Comparison of ENCODE assay signal across 12 mouse cellular contexts in the genomic region with DNA sequence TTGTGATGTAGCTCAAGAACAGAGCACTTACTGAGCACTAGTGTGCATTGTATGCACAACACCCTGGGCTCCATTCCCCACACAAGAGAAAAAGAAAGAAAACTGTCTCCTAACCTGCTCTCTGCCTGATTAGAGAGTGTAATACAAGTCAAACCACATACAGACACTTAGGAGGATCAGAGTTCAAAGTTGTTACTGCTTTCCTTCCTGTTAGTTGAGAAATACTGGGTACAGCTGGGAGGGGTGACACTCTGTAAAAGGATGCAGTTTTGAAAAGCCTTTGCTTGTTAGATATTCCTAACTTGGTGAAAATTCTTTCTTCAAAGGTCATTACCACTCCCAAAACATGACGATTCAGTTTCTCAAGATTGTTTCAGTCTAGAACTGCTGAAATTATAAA. TPM values are rescaled to one million over a fixed set of nuclear protein-coding genes. Genes with fewer than 3 reads are reported as not detected.
A peak's percentile ranks its signal among the peaks of the same experiment; 100 is the strongest.
DNase-seq lines count a peak whose midpoint lies in the region; ATAC-seq and TF ChIP-seq lines count a peak whose summit lies in the region.
"Had no signal": no experiment of that assay in that cellular context is flagged by ENCODE, and none has a peak within 500 bp of the region (broad histone marks: within the 10 kb centered on the region; RNA-seq: fewer than 3 reads in every experiment).

No protein-coding gene starts in this region.

- WGBS in heart, embryonic 16.5 days, result 68% methylated on average over 1 of the region's 1 CpGs
- 66% methylated on average over 1 of the region's 1 CpGs for WGBS in thymus, adult 2 months
- WGBS in liver, embryonic 14.5 days (ENCODE audit: insufficient replicate concordance), result 67% methylated on average over 1 of the region's 1 CpGs
- 33% methylated on average over 1 of the region's 1 CpGs for WGBS in stomach, postnatal 0 days
- WGBS in kidney, embryonic 15.5 days, result 42% methylated on average over 1 of the region's 1 CpGs

- DNase-seq in heart, postnatal 14 days, result no peak
- no peak for DNase-seq in thymus, adult 2 months
- no peak for DNase-seq in thymus, postnatal 10 days (ENCODE audit: low spot score in 2 of 2)
- DNase-seq in liver, embryonic 14.5 days (ENCODE audit: low read depth in 3 of 3, low spot score in 3 of 3), result no peak
- DNase-seq in stomach, postnatal 0 days (ENCODE audit: low spot score), result no peak
- no peak for DNase-seq in layer of hippocampus, postnatal 10 days (ENCODE audit: low spot score in 2 of 2)
- DNase-seq: adrenal gland, postnatal 10 days; cerebellum, postnatal 36 days had no signal

- peak overlapping the region; percentile 18; the same call in 1 of the 2 replicates for H3K27ac ChIP-seq in heart, embryonic 16.5 days (ENCODE audit: low read length)
- peak overlapping the region; percentile 78 for H3K27ac ChIP-seq in thymus, adult 2 months (ENCODE audit: control insufficient read depth, insufficient read depth, low read length)
- H3K27ac ChIP-seq in liver, embryonic 14.5 days, result peak overlapping the region; percentile 21
- peak overlapping the region; percentile 46 for H3K27ac ChIP-seq in stomach, postnatal 0 days (replicated peaks)
- no peak overlapping the region for H3K27ac ChIP-seq in kidney, embryonic 15.5 days

- TF ChIP-seq EP300 in liver, embryonic 14.5 days (IDR thresholded peaks at IDR 0.05; ENCODE audit: low read depth), result no peak
- no peak for TF ChIP-seq EP300 in stomach, postnatal 0 days (optimal IDR thresholded peaks at IDR 0.05)

- TF ChIP-seq POLR2A in thymus, adult 2 months (IDR thresholded peaks at IDR 0.05; ENCODE audit: control insufficient read depth, extremely low read depth, insufficient read depth, low read length, poor library complexity), result no peak

- no peak for ATAC-seq in heart, embryonic 16.5 days (replicated peaks; ENCODE audit: extremely low read depth, insufficient read depth, low FRiP score)
- no peak for ATAC-seq in liver, embryonic 14.5 days (ENCODE audit: insufficient read depth)
- no peak for ATAC-seq in stomach, postnatal 0 days (ENCODE audit: low FRiP score, low TSS enrichment)
- ATAC-seq in kidney, embryonic 15.5 days (replicated peaks; ENCODE audit: low FRiP score), result no peak

- no peak overlapping the region for H3K4me3 ChIP-seq in heart, embryonic 16.5 days (ENCODE audit: low read length)
- no peak overlapping the region for H3K4me3 ChIP-seq in thymus, adult 2 months (ENCODE audit: control insufficient read depth, insufficient read depth, low read length)
- H3K4me3 ChIP-seq in liver, embryonic 14.5 days (ENCODE audit: insufficient read depth in 1 of 2, low read depth in 2 of 2, low read length in 2 of 2), result no peak overlapping the region
- no peak overlapping the region for H3K4me3 ChIP-seq in stomach, postnatal 0 days (ENCODE audit: low read depth, low read length)
- no peak overlapping the region for H3K4me3 ChIP-seq in kidney, embryonic 15.5 days (replicated peaks)

- intact Hi-C loops in heart, postnatal 14 days (cut with DNase I), result loop anchor here (2.0 kb wide), 1 partner anchor 17 kb away; a partner anchor contains a TSS

- no peak for TF ChIP-seq CTCF in thymus, adult 2 months (IDR thresholded peaks at IDR 0.05; ENCODE audit: borderline replicate concordance, control insufficient read depth, extremely low read depth, insufficient read depth, low read length, poor library complexity)
- no peak for TF ChIP-seq CTCF in liver, embryonic 14.5 days (IDR thresholded peaks at IDR 0.05; ENCODE audit: low read depth)
- no peak for TF ChIP-seq CTCF in stomach, postnatal 0 days (IDR thresholded peaks at IDR 0.05; ENCODE audit: low read depth)

- H3K36me3 ChIP-seq in heart, embryonic 16.5 days (ENCODE audit: control insufficient read depth, insufficient read depth), result no peaks in the 10 kb centered on the region
- H3K36me3 ChIP-seq in thymus, adult 2 months (ENCODE audit: control insufficient read depth, insufficient read depth, low read length), result no peaks in the 10 kb centered on the region
- H3K36me3 ChIP-seq in liver, embryonic 14.5 days (replicated peaks; ENCODE audit: control insufficient read depth, insufficient read depth, low read depth), result no peaks in the 10 kb centered on the region
- H3K36me3 ChIP-seq in stomach, postnatal 0 days (ENCODE audit: control insufficient read depth, insufficient read depth, low read length), result no peaks in the 10 kb centered on the region
- H3K36me3 ChIP-seq in kidney, embryonic 15.5 days, result no peaks in the 10 kb centered on the region

- no peaks in the 10 kb centered on the region for H3K27me3 ChIP-seq in heart, embryonic 16.5 days (ENCODE audit: control insufficient read depth, insufficient read depth, low read length)
- no peaks in the 10 kb centered on the region for H3K27me3 ChIP-seq in thymus, adult 2 months (ENCODE audit: control insufficient read depth, insufficient read depth, low read length)
- H3K27me3 ChIP-seq in liver, embryonic 14.5 days (ENCODE audit: control insufficient read depth, insufficient read depth, low read length), result no peaks in the 10 kb centered on the region
- no peaks in the 10 kb centered on the region for H3K27me3 ChIP-seq in stomach, postnatal 0 days (ENCODE audit: control insufficient read depth, insufficient read depth, low read length)
- H3K27me3 ChIP-seq in kidney, embryonic 15.5 days, result no peaks in the 10 kb centered on the region
- H3K27me3 ChIP-seq: CH12.LX; megakaryocyte, embryonic 14.5 days had no signal

- no peaks in the 10 kb centered on the region for H3K9me3 ChIP-seq in heart, embryonic 16.5 days (replicated peaks; ENCODE audit: control insufficient read depth, low read length)
- no peaks in the 10 kb centered on the region for H3K9me3 ChIP-seq in liver, embryonic 14.5 days (ENCODE audit: control insufficient read depth, low read length)
- no peaks in the 10 kb centered on the region for H3K9me3 ChIP-seq in stomach, postnatal 0 days (ENCODE audit: control insufficient read depth, low read length)
- H3K9me3 ChIP-seq in kidney, embryonic 15.5 days (replicated peaks), result no peaks in the 10 kb centered on the region
- H3K9me3 ChIP-seq: megakaryocyte, embryonic 14.5 days had no signal

- H3K9ac ChIP-seq in heart, embryonic 16.5 days (ENCODE audit: low read length), result no peak overlapping the region
- no peak overlapping the region for H3K9ac ChIP-seq in liver, embryonic 14.5 days (replicated peaks)
- no peak overlapping the region for H3K9ac ChIP-seq in stomach, postnatal 0 days (ENCODE audit: low read length)
- no peak overlapping the region for H3K9ac ChIP-seq in kidney, embryonic 15.5 days

- no peak overlapping the region for H3K4me2 ChIP-seq in heart, embryonic 16.5 days (ENCODE audit: low read depth, low read length)
- H3K4me2 ChIP-seq in liver, embryonic 14.5 days (ENCODE audit: low read depth), result no peak overlapping the region
- no peak overlapping the region for H3K4me2 ChIP-seq in stomach, postnatal 0 days (replicated peaks; ENCODE audit: low read depth)
- H3K4me2 ChIP-seq in kidney, embryonic 15.5 days, result no peak overlapping the region

- 0 out of 2 replicates have a peak, but pooled peaks cover 2% of the 10 kb centered on the region for H3K4me1 ChIP-seq in heart, embryonic 16.5 days (ENCODE audit: control insufficient read depth, insufficient read depth, low read length)
- peaks cover 3% of the 10 kb centered on the region for H3K4me1 ChIP-seq in thymus, adult 2 months (replicated peaks; ENCODE audit: control insufficient read depth, insufficient read depth, low read length)
- H3K4me1 ChIP-seq in liver, embryonic 14.5 days (replicated peaks; ENCODE audit: control insufficient read depth in 2 of 2, insufficient read depth in 2 of 2, low read length in 1 of 2), result peaks cover 3 to 9% of the 10 kb centered on the region in 2 experiments
- no peaks in the 10 kb centered on the region for H3K4me1 ChIP-seq in stomach, postnatal 0 days (replicated peaks; ENCODE audit: control insufficient read depth, insufficient read depth)
- no peaks in the 10 kb centered on the region for H3K4me1 ChIP-seq in kidney, embryonic 15.5 days

RNA-seq across cellular contexts. Expression of a gene that starts 17.4 kb away (rescaled TPM):
- 75.8 and 76.5 TPM in 2 replicates for polyA plus RNA-seq in heart, embryonic 16.5 days (2015; fragmentation: Nextera tagmentation; extraction: Ambion mirVana)
- total RNA-seq in heart, postnatal 14 days (2021), result 10 to 100 TPM; 66.0 to 67.1 TPM
- polyA plus RNA-seq in thymus, adult 2 months (2012; rRNA removed), result 25.9 and 36.9 TPM in 2 replicates
- 17.0 and 24.3 TPM in 2 replicates for polyA plus RNA-seq in liver, embryonic 14.5 days (2012; rRNA removed)
- 39.8 and 43.9 TPM in 2 replicates for polyA plus RNA-seq in liver, embryonic 14.5 days (2014; fragmentation: Nextera tagmentation; extraction: Ambion mirVana)
- polyA plus RNA-seq in stomach, postnatal 0 days (2015; fragmentation: Nextera tagmentation; extraction: Ambion mirVana), result 76.3 and 80.6 TPM in 2 replicates
- polyA plus RNA-seq in kidney, embryonic 15.5 days (2015; fragmentation: Nextera tagmentation; extraction: Ambion mirVana), result 102 and 105 TPM in 2 replicates
- total RNA-seq in layer of hippocampus, postnatal 10 days (2021), result 100 to 1,000 TPM; 297 to 364 TPM

RNA-seq across cellular contexts. Expression of a gene that starts 18.3 kb away (rescaled TPM):
- 84.1 and 93.5 TPM in 2 replicates for polyA plus RNA-seq in heart, embryonic 16.5 days (2015; fragmentation: Nextera tagmentation; extraction: Ambion mirVana)
- total RNA-seq in heart, postnatal 14 days (2021), result 10 to 100 TPM; 65.9 to 70.4 TPM
- polyA plus RNA-seq in thymus, adult 2 months (2012; rRNA removed), result 11.3 and 12.2 TPM in 2 replicates
- polyA plus RNA-seq in liver, embryonic 14.5 days (2012; rRNA removed), result 15.1 and 21.5 TPM in 2 replicates
- polyA plus RNA-seq in liver, embryonic 14.5 days (2014; fragmentation: Nextera tagmentation; extraction: Ambion mirVana), result 47.2 and 50.8 TPM in 2 replicates
- 77.0 and 79.7 TPM in 2 replicates for polyA plus RNA-seq in stomach, postnatal 0 days (2015; fragmentation: Nextera tagmentation; extraction: Ambion mirVana)
- polyA plus RNA-seq in kidney, embryonic 15.5 days (2015; fragmentation: Nextera tagmentation; extraction: Ambion mirVana), result 81.2 and 92.4 TPM in 2 replicates
- 10 to 100 TPM; 54.8 to 55.3 TPM for total RNA-seq in layer of hippocampus, postnatal 10 days (2021)

RNA-seq across cellular contexts. Expression of a gene that starts 52.9 kb away (rescaled TPM):
- polyA plus RNA-seq in heart, embryonic 16.5 days (2015; fragmentation: Nextera tagmentation; extraction: Ambion mirVana), result 18.7 and 24.0 TPM in 2 replicates
- total RNA-seq in heart, postnatal 14 days (2021), result 10 to 100 TPM; 13.0 to 13.3 TPM
- polyA plus RNA-seq in thymus, adult 2 months (2012; rRNA removed), result 9.1 and 10.1 TPM in 2 replicates
- 6.0 and 9.4 TPM in 2 replicates for polyA plus RNA-seq in liver, embryonic 14.5 days (2012; rRNA removed)
- polyA plus RNA-seq in liver, embryonic 14.5 days (2014; fragmentation: Nextera tagmentation; extraction: Ambion mirVana), result 13.9 and 14.7 TPM in 2 replicates
- 25.2 and 27.2 TPM in 2 replicates for polyA plus RNA-seq in stomach, postnatal 0 days (2015; fragmentation: Nextera tagmentation; extraction: Ambion mirVana)
- polyA plus RNA-seq in kidney, embryonic 15.5 days (2015; fragmentation: Nextera tagmentation; extraction: Ambion mirVana), result 23.3 and 24.9 TPM in 2 replicates
- total RNA-seq in layer of hippocampus, postnatal 10 days (2021), result 1 to 10 TPM; 5.9 to 6.9 TPM
